Mouse (Mus musculus) ES-Bruce4 (cell line): ENCODE measurements at regions not wholly inside any gene's neighbourhood (a gene's known extent, or its start where the extent isn't known, plus 50 kb on each side); places are given as distances from the start of the nearest gene placed in this dataset.

ENCODE experiments used
- H3K27ac ChIP-seq: 2 replicates; pipeline ENCODE4 v1.5.1; 2012; ENCODE audit warnings: low read length, inconsistent platforms; ENCODE audit not compliant: insufficient read depth
- H3K27me3 ChIP-seq: 2 replicates; pipeline ENCODE4 v1.6.1; 2012; ENCODE audit warnings: mild to moderate bottlenecking, low read length, inconsistent platforms; ENCODE audit not compliant: control insufficient read depth, poor library complexity, insufficient read depth, severe bottlenecking
- H3K36me3 ChIP-seq: 2 replicates; pipeline ENCODE4 v1.6.1; 2012; ENCODE audit warnings: inconsistent platforms, mild to moderate bottlenecking, low read length, moderate library complexity; ENCODE audit not compliant: control insufficient read depth, poor library complexity, insufficient read depth, severe bottlenecking
- H3K4me1 ChIP-seq: one replicate; pipeline ENCODE4 v1.8.1; 2011; ENCODE audit warnings: low read length; ENCODE audit not compliant: control insufficient read depth, insufficient read depth
- H3K4me3 ChIP-seq: 2 replicates; pipeline ENCODE4 v1.5.1; 2011; ENCODE audit warnings: low read depth, mild to moderate bottlenecking, low read length
- H3K9ac ChIP-seq: 2 replicates; pipeline ENCODE4 v1.6.1; 2012; ENCODE audit warnings: low read depth, mild to moderate bottlenecking, inconsistent platforms; ENCODE audit not compliant: poor library complexity, severe bottlenecking
- H3K9me3 ChIP-seq: replicated peaks from 2 replicates; pipeline ENCODE4 v1.6.1; 2012; ENCODE audit warnings: mild to moderate bottlenecking, low read length, inconsistent platforms; ENCODE audit not compliant: control insufficient read depth, poor library complexity, insufficient read depth, severe bottlenecking
- CTCF ChIP-seq: IDR thresholded peaks from one replicate; pipeline ENCODE4 v1.8.1; 2011; ENCODE audit warnings: low read depth, low read length
- EP300 ChIP-seq: IDR thresholded peaks from 2 replicates; pipeline ENCODE4 v1.6.1; 2011; ENCODE audit warnings: low read depth, low read length; ENCODE audit not compliant: insufficient read depth
- POLR2A ChIP-seq: IDR thresholded peaks from one replicate; pipeline ENCODE4 v1.8.1; 2011; ENCODE audit warnings: low read length; ENCODE audit not compliant: insufficient read depth

- Histone ChIP-seq H3K4me3 (no peak overlapping the region), H3K27me3 (no peaks in the 10 kb centered on the region), H3K9me3 (no peaks in the 10 kb centered on the region), H3K36me3 (no peaks in the 10 kb centered on the region), H3K27ac (no peak overlapping the region), H3K9ac (no peak overlapping the region), H3K4me1 (peaks cover 3% of the 10 kb centered on the region)
- TF ChIP-seq CTCF (no peak), EP300 (no peak), POLR2A (no peak)
Measured at GRCm38 (mm10) chr8:35275972-35276371, 489.6 kb upstream of the Gm19410 start.

- H3K9me3 ChIP-seq, result no peaks in the 10 kb centered on the region
- no peak overlapping the region for H3K27ac ChIP-seq
Measured at GRCm38 (mm10) chr8:35276460-35276859, 489.1 kb upstream of the Gm19410 start.

GRCm38 (mm10) chr8:35278946-35279345 lies 486.6 kb upstream of the Gm19410 start:
- Histone ChIP-seq H3K4me1 (peaks cover 3% of the 10 kb centered on the region), H3K27ac (no peak overlapping the region), H3K9ac (no peak overlapping the region), H3K36me3 (no peaks in the 10 kb centered on the region), H3K27me3 (no peaks in the 10 kb centered on the region), H3K4me3 (no peak overlapping the region), H3K9me3 (no peaks in the 10 kb centered on the region)
- TF ChIP-seq CTCF (no peak), EP300 (no peak), POLR2A (no peak)

More at GRCm38 (mm10) chr8:35276460-35276859, 489.1 kb upstream of the Gm19410 start:
- TF ChIP-seq EP300 (no peak), POLR2A (no peak), CTCF (no peak)
- H3K4me3 ChIP-seq, result no peak overlapping the region
- no peaks in the 10 kb centered on the region for H3K27me3 ChIP-seq
- no peaks in the 10 kb centered on the region for H3K36me3 ChIP-seq
- H3K9ac ChIP-seq, result no peak overlapping the region
- H3K4me1 ChIP-seq, result peaks cover 3% of the 10 kb centered on the region

DNA sequence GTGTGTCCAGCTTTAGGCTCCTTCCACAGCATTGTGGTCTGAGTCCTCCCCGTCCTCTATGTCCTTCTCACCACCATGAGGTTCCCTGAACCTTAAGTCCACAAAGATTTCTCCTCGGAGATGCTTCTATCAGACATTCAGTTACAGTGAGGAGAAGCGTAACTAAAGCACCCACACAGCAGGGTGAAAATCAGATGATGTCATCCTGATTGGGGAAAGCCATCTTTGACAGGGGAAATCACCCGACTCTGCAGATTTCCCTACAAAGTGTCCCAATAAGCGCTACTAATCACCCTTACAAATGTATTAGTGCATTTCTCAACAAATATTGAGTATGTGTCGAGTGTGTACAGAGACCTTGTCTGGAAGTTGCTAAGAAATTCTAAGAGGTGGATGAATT lies 484.8 kb upstream of the Gm19410 start:
- H3K36me3 ChIP-seq, result no peaks in the 10 kb centered on the region
- H3K27ac ChIP-seq, result no peak overlapping the region
- H3K4me1 ChIP-seq, result peaks cover 3% of the 10 kb centered on the region
- no peaks in the 10 kb centered on the region for H3K9me3 ChIP-seq
- no peak overlapping the region for H3K9ac ChIP-seq
- no peak for TF ChIP-seq CTCF
- TF ChIP-seq EP300, result no peak
- no peak for TF ChIP-seq POLR2A
- H3K4me3 ChIP-seq, result no peak overlapping the region
- H3K27me3 ChIP-seq, result no peaks in the 10 kb centered on the region

DNA sequence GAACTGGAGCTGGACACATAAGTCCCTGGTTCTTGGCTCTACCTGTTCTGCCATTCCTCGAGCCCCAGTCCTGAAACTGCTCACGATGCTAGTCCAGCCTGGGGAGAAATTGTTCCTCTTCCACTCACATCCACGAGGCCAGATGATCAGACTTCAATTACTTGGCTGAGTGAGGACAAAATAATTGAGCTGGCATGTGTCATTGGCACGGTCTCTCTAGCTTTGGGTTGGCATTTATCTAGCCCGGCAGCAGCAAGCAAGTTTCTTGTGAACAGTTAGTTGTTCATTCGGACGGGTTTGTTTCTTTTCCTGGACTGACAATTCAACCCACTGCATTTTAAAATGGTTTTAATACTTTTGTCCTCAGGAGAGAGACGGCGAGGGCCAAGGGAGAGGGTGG lies 482.2 kb upstream of the Gm19410 start:
- Histone ChIP-seq H3K4me3 (no peak overlapping the region), H3K4me1 (no peaks in the 10 kb centered on the region), H3K36me3 (no peaks in the 10 kb centered on the region), H3K27ac (no peak overlapping the region), H3K9ac (no peak overlapping the region), H3K9me3 (no peaks in the 10 kb centered on the region), H3K27me3 (no peaks in the 10 kb centered on the region)
- no peak for TF ChIP-seq EP300
- no peak for TF ChIP-seq CTCF
- TF ChIP-seq POLR2A, result no peak

DNA sequence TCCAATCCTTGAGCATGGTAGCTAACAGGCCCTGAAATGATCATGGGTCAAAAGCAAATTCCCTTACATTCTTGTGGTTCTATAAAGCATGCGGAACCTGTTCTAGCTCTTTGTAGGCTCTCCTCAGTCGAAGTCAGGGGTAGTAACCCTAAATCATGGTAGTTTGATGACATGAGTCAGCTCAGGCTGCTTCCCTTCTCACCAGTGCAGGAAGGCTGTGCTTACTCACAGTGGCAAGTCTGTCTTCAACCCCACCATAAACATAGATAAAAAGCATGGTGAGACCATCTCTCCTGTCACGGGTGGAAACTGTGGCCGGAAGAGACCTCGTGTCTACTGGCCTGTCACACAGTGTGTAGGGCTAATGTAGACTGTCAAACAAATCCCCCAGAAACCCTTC lies 476.6 kb upstream of the Gm19410 start:
- Histone ChIP-seq H3K27me3 (no peaks in the 10 kb centered on the region), H3K9me3 (0 out of 2 replicates have a peak, but pooled peaks cover 2% of the 10 kb centered on the region), H3K4me3 (no peak overlapping the region), H3K36me3 (no peaks in the 10 kb centered on the region), H3K4me1 (no peaks in the 10 kb centered on the region), H3K27ac (no peak overlapping the region), H3K9ac (no peak overlapping the region)
- TF ChIP-seq POLR2A (no peak), CTCF (no peak), EP300 (no peak)
